Mouse (Mus musculus) embryo, embryonic 10.5 days (tissue): Measurements from ENCODE around the gene Oxsr1.
"Not testable (repeated sequence)": the region's sequence is repeated elsewhere in the genome, so short reads cannot be mapped to it uniquely, and the experiment has no call there.

Experiments used
- DNase-seq: peaks from one replicate; pipeline ENCODE4 v3.0.0-alpha.2; 2015; ENCODE audit warnings: low spot score

The Oxsr1 gene

GRCm38 (mm10) chr9:119322289-119323259, at the start of gene Oxsr1:
TSS of gene Oxsr1 (minus strand) at chr9:119322427.
- DNase-seq = peak; percentile 100

DNA sequence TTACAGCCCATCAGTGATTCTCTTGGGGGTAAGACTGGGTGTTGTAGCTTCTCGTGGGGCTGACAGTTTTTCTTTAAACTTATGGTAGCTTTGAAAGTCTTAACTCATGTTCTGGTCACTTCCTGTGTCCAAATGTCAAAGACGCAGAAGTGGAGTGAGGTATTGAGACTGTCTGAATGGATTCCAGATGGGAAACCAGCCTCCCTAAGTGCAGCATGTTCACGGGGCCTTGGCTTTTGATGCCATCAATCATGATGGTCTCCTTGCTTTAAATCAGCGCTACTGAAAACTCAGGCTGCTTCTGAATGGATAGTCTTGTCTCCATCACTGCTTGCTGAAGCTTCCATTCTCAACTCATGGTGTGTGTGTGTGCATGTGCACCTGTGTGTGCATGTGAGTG, 49.0 kb upstream of the Oxsr1 start:
- DNase-seq = peak; percentile 49

DNA sequence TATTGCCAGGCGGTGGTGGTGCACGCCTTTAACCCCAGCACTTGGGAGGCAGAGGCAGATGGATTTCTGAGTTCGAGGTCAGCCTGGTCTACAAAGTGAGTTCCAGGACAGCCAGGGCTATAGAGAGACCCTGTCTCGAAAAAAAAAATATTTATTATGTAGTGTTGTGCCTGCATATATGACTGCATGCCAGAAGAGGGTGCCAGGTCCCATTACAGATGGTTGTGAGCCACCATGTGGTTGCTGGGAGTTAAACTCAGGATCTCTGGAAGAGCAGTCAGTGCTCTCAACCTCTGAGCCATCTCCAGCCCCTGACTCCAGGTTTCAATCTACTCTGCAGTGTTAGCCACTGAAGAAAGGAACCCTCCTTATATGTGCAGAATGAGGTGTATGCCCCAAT, 48.5 kb upstream of the Oxsr1 start:
- not testable (repeated sequence) for DNase-seq

DNA sequence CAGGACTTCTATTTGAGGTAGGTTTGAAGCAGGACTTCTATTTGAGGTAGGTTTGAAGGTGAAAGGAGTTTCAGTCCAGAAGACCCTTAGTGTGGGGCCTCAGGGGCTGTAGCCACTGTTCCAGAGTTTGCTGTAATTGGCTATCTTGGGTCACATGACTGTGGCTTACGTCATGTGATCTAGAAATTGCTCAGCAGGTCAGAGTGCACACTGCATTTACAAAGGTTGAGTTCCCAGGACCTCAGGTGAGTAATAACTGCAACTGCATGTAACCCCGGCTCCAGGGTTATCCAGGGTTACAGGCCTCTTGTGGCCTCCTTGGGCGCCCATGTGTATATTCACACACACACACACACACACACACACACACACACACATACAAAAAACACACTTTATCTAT, 46.1 kb upstream of the Oxsr1 start:
- DNase-seq = no peak

- DNase-seq = no peak
Measured at GRCm38 (mm10) chr9:119365284-119365683, 43.1 kb upstream of the Oxsr1 start, which contains the start of gene Slc22a14. TSS of gene Slc22a14 (minus strand) at chr9:119365553.

DNA sequence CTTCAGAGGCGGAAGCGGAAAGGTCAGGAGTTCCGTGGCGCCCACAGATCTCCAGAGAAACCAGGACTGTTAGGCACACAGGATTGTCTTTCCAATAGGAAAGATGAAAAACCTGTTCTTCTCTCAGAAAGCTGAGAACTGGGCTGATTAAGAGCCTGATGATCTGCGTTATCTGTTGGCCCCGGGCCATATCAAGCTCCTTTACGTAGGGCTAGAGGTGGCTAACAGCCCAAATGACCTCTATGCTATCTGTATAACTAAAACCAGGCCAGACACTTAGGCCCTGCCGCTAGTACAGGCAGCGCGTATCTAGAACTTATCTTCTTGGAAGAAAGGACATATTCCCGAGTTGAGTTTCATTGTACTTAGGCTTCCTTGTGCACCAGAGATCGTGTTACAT, 41.0 kb upstream of the Oxsr1 start:
- no peak for DNase-seq

GRCm38 (mm10) chr9:119361416-119361815, 39.2 kb upstream of the Oxsr1 start:
- DNase-seq = no peak

GRCm38 (mm10) chr9:119358058-119358429, 35.8 kb upstream of the Oxsr1 start:
- DNase-seq = no peak

GRCm38 (mm10) chr9:119357331-119358057, 35.3 kb upstream of the Oxsr1 start, which contains the start of gene Xylb:
TSS of gene Xylb (plus strand) at chr9:119357381.
- peak; percentile 91 for DNase-seq

DNA sequence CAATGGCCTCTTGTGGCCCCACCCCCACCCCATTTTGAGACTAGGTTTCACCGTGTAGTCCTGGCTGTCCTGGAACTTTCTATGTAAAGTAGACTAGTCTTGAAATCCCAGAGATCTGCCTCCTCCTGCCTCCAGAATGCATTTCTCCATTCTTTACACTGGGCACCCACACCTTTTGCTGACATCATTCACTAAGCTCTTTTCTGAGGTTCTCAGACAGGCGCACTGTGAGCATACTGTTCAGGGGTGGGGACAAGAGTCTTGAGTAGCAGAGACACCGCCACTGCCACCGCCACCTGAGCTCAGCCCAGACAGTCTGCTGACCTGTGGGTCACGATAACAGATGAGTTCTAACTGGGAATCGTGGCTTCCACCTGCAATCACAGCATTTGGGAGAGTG, 33.7 kb upstream of the Oxsr1 start:
- DNase-seq = no peak

GRCm38 (mm10) chr9:119353926-119354325, 31.7 kb upstream of the Oxsr1 start:
- no peak for DNase-seq

GRCm38 (mm10) chr9:119352060-119352459, 29.8 kb upstream of the Oxsr1 start:
- peak; percentile 81 for DNase-seq

DNA sequence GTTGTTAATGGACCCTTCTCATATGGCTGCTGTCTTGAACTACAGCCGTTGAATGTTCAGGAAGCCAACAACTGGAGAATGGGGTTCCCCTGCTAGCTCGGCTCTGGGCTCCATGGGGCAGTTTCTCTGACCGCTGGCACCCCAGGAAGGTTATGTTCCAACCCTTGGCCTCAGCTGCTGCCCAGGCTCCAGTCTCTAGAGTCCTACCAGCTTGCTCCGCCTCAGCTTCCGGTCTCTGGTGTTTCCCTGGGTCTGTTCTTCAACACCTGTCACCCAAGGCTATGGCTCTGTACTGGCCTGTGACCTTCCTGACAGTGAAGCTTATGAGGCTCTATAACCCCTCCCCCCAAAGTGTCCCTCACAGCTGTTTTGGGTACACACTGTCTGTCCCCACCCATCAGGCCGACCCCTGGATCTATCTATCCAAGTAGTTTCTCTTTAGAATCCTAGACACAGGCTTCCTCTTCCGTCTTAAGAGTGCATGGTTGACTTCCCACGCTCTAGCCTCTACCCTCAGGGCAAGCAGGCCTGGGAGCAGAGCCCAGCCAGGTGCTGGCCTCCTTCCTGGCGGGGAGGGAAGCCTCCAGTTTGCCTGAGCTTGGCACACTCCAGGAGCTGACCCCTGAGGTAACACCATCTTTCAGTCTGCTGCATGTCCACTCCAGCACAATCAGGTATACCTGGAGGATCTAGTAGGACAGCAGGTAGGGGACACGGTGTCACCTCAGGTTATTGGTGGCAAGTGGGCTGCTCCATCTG, 28.9 kb upstream of the Oxsr1 start:
- no peak for DNase-seq

DNA sequence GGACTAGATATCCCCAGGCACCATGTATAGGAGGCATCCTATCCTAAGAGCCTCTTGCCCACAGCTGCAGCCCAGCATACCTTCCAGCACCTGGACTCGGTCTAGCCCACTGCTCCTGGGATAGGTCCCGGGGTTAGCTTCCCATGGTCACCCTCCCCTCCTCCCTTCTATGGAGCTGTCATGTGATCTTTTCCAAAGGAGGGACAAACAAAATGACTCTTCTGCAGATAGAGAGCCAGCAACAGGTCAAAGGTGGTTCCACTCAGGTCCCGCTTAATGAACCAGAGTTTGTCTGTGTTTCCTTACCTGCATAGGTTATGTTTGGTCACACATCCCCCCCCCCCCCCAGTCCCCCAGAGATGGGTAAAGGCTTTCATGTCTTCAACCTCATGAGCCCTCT, 28.3 kb upstream of the Oxsr1 start:
- DNase-seq = no peak

DNA sequence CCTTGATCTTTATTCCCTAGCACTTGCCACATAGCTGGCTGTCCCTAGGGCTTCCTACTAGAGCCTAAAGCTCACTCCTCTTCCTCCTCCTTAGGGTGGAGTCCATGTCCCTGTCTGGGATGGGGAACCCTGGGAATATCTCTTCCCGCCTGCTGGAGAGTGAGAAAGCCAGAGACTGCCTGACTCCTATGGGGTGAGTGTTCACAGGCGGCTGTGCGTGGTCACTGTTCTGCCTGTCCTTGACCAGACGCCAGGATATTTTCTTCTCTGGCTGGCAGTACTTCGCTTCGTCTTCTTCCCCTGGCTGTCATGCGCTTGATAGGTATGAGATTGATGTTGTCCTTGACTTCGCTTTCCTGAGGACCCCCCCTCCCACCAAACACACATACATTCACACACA, 24.1 kb upstream of the Oxsr1 start:
- no peak for DNase-seq

DNA sequence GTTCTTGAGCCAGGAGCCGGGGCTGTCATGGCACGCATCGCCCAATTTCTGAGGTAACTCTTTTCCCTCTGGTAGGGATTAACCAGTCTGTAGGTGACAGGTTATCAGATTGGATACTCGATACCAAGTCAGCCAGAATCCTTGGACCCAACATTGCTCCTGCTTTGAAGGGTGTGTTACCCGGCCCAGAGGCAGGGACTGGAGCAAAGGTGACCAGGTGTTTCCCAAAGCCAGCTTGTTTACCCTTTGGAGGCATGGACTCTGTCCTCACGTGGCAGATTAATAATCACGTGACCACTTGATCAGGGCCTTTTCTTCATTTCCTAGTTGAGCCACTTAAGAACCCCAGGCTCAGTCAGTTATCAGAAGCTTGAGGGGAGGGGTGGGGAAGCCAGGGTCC, 20.5 kb upstream of the Oxsr1 start:
- DNase-seq = no peak

DNA sequence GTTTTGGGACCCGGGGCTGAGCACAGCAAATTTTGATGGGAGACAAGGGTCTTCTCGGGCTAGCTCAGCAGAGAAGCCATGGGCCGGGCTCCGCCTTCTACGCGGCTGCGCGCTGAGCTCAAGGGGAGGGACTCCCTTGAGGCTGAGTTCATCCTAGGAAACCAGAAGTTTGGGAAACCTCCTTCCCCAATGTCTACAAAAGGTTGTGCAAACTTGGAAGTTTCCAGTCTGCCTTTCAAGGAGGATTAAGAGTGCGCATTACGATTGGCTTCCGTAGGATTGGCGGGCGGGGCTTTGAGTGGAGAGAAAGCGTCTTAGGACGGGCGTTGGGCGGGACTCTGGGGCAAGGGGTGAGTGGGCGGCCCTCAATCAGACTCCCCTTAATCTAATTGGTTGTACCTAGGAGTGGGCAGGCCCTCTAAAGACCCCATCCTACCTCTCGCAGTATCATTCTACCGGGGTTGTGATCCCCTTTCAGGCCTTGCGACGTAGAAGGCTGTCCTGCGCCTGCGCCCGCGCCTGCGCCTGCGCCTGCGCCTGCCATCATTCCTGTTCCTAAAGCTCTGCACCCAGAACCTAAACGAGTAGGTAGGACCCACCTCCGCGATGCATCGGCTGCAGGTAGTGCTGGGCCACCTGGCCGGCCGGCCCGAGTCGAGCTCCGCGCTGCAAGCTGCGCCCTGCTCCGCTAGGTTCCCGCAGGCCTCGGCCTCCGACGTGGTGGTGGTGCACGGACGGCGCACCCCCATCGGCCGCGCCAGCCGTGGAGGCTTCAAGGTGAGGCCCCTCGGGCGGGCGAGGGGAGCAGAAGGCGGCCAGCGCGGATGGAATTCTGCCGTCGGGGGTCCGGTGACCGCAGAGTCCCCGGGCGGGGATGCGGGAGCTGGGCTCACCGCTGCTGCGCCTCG, 18.9 kb upstream of the Oxsr1 start, which contains the start of gene Myd88:
Gene Myd88 (minus strand): TSS at position 503 of the 908 bp plus-strand sequence.
- peak; percentile 99 for DNase-seq

GRCm38 (mm10) chr9:119340212-119340580, 18.0 kb upstream of the Oxsr1 start:
- no peak for DNase-seq

DNA sequence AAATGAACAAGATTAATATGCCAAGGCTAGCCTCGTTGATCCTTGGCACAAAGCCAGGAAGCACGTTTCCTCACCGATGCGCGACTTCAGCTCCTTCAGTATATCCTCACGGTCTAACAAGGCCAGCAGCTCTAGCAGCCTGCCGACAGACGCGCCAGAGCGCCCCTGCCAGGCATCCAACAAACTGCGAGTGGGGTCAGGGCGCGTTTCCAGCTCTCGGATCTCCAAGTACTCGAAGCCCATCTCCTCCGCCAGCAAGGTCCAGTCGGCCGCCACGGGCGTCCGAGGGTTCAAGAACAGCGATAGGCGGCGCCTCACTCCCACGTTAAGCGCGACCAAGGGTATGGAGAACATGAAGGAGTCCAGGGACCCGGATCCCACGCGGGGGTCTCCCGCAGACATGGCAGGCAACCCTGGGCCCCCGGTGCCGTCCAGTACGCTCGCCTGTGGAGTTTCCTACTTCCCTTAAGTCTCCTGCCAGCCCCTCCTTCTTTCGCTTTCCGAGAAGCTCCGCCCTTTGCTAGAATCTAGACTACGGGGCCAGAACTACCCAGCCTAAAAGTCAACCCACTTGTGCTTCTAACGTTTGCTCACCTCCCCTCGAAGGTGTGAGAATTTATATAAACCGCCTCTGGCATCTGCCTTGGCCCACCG, 17.5 kb upstream of the Oxsr1 start, which contains the start of gene Acaa1a:
Gene Acaa1a (plus strand): TSS at position 119 of the 654 bp plus-strand sequence.
- peak; percentile 68 for DNase-seq

- no peak for DNase-seq
Measured at GRCm38 (mm10) chr9:119339106-119339505, 16.9 kb upstream of the Oxsr1 start.
